Mouse (Mus musculus): ENCODE measurements around the gene Adamts3. TPM values are rescaled to one million over a fixed set of nuclear protein-coding genes. Genes with fewer than 3 reads are reported as not detected.

Adamts3 gene
- polyA plus RNA-seq, 1 experiment from 2014 or later = 0.72 TPM

GRCm38 (mm10) chr5:89631599-89631998 is 251.5 kb downstream of the Adamts3 start:
- ATAC-seq = no peak
- Histone ChIP-seq H3K9ac (ENCODE audit: low read depth, low read length) (no peak overlapping the region), H3K9me3 (ENCODE audit: control insufficient read depth) (no peaks in the 10 kb centered on the region), H3K4me2 (replicated peaks; ENCODE audit: low read depth) (no peak overlapping the region), H3K27me3 (replicated peaks; ENCODE audit: control insufficient read depth, insufficient read depth, low read length) (no peaks in the 10 kb centered on the region), H3K4me1 (replicated peaks; ENCODE audit: control insufficient read depth, insufficient read depth, low read length) (no peaks in the 10 kb centered on the region), H3K36me3 (ENCODE audit: control insufficient read depth, insufficient read depth) (no peaks in the 10 kb centered on the region), H3K27ac (ENCODE audit: low read depth, low read length) (no peak overlapping the region), H3K4me3 (ENCODE audit: low read depth, low read length) (no peak overlapping the region)
- 65% methylated on average over 1 of the region's 1 CpGs for WGBS
- TF ChIP-seq CTCF (IDR thresholded peaks at IDR 0.05; ENCODE audit: low read depth) = no peak

Data from intestine, postnatal 0 days (tissue).